Mouse (Mus musculus): ENCODE measurements around the gene B3galnt1.

B3galnt1 gene

GRCm38 (mm10) chr3:69561686-69562085, 37.1 kb downstream of the B3galnt1 start:
- no peak for DNase-seq

GRCm38 (mm10) chr3:69559975-69560330, 38.8 kb downstream of the B3galnt1 start:
- DNase-seq, result no peak

GRCm38 (mm10) chr3:69559316-69559974, 39.3 kb downstream of the B3galnt1 start:
- no peak for DNase-seq

- no peak for DNase-seq
Observed at GRCm38 (mm10) chr3:69556092-69556778, 42.5 kb downstream of the B3galnt1 start.

GRCm38 (mm10) chr3:69555511-69555910, 43.2 kb downstream of the B3galnt1 start:
- DNase-seq, result no peak

GRCm38 (mm10) chr3:69549602-69550001, 49.2 kb downstream of the B3galnt1 start:
- DNase-seq, result no peak

- DNase-seq, result no peak
Observed at GRCm38 (mm10) chr3:69548704-69549455, 49.9 kb downstream of the B3galnt1 start.

GRCm38 (mm10) chr3:69545017-69545416, 53.7 kb downstream of the B3galnt1 start:
- no peak for DNase-seq

- no peak for DNase-seq
Observed at GRCm38 (mm10) chr3:69543730-69544129, 55.0 kb downstream of the B3galnt1 start.

- DNase-seq, result no peak
Observed at GRCm38 (mm10) chr3:69542962-69543361, 55.8 kb downstream of the B3galnt1 start.

- no peak for DNase-seq
Observed at GRCm38 (mm10) chr3:69535941-69536647, 62.7 kb downstream of the B3galnt1 start.

GRCm38 (mm10) chr3:69535486-69535885, 63.3 kb downstream of the B3galnt1 start:
- no peak for DNase-seq

- DNase-seq, result no peak
Observed at GRCm38 (mm10) chr3:69532687-69533086, 66.1 kb downstream of the B3galnt1 start.

GRCm38 (mm10) chr3:69531511-69531910, 67.2 kb downstream of the B3galnt1 start:
- DNase-seq, result no peak

GRCm38 (mm10) chr3:69529576-69529975, 69.2 kb downstream of the B3galnt1 start:
- no peak for DNase-seq

GRCm38 (mm10) chr3:69527384-69527783, 71.4 kb downstream of the B3galnt1 start:
- no peak for DNase-seq

GRCm38 (mm10) chr3:69525072-69525529, 73.7 kb downstream of the B3galnt1 start:
- DNase-seq, result no peak

- no peak for DNase-seq
Observed at GRCm38 (mm10) chr3:69524356-69525071, 74.2 kb downstream of the B3galnt1 start.
